Mouse (Mus musculus): ENCODE data around the gene Omp.

GRCm38 (mm10) chr7:98114656-98115055 lies 30.6 kb downstream of the Omp start:
- no peak for TF ChIP-seq CTCF (IDR thresholded peaks at IDR 0.05; ENCODE audit: insufficient read depth, low read length)
- TF ChIP-seq POLR2A (IDR thresholded peaks at IDR 0.05; ENCODE audit: borderline replicate concordance, extremely low read depth, low read depth, low read length): no peak

All from lung, adult 2 months (tissue).